Mouse (Mus musculus): ENCODE results near the gene Cnot1. TPM values are rescaled to one million over a fixed set of nuclear protein-coding genes. Genes with fewer than 3 reads are reported as not detected.

Cnot1 gene
- total and polyA plus RNA-seq, 3 experiments: 119 to 3,440 (median 259) TPM

DNA sequence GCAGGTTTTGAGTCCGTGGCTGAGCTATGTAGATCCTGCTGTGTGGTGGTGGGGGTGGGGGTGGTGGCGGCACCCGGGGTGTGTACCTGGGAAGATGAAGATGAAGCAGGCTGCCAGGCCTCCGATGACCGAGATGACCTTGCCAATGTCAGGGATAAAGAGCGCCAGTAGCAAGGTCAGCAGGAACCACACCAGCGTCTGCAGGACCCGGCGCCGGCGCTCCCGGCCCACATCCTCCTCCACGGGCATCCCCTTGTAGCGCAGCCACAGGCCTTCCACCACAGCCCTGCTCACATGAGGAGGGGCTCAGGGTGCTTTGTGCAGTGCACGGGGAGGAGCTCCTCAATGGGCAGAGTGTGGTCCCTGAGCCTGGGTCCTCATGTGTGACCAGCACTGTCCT is 34.2 kb upstream of the Cnot1 start:
- no peaks in the 10 kb centered on the region for H3K9me3 ChIP-seq (replicated peaks; ENCODE audit: insufficient read depth, low read length)
- no peaks in the 10 kb centered on the region for H3K4me1 ChIP-seq (ENCODE audit: control insufficient read depth in 1 of 2, insufficient read depth in 2 of 2, low read length in 2 of 2)
- H3K9ac ChIP-seq (ENCODE audit: control insufficient read depth, low read depth, low read length, poor library complexity, severe bottlenecking): no peak overlapping the region
- no peaks in the 10 kb centered on the region for H3K36me3 ChIP-seq (ENCODE audit: control insufficient read depth in 1 of 2, insufficient read depth in 2 of 2, low read length in 2 of 2)
- H3K27ac ChIP-seq (ENCODE audit: control insufficient read depth, low read depth, low read length): no peak overlapping the region
- no peaks in the 10 kb centered on the region for H3K27me3 ChIP-seq (ENCODE audit: control insufficient read depth in 1 of 2, insufficient read depth in 2 of 2, low read length in 2 of 2)
- DNase-seq (ENCODE audit: low read depth, low spot score): no peak
- H3K4me3 ChIP-seq (ENCODE audit: control insufficient read depth in 1 of 2, insufficient read depth in 1 of 2, low read depth in 2 of 2, low read length in 2 of 2): no peak overlapping the region
- H3K79me2 ChIP-seq (ENCODE audit: control insufficient read depth, insufficient read depth, low read length, poor library complexity): no peaks in the 10 kb centered on the region
- no peak for TF ChIP-seq TCF12 (IDR thresholded peaks at IDR 0.05; ENCODE audit: low read depth, low read length)
- TF ChIP-seq ZKSCAN1 (IDR thresholded peaks at IDR 0.05; ENCODE audit: low read depth, low read length): no peak
- no peak for TF ChIP-seq MYC (IDR thresholded peaks at IDR 0.05; ENCODE audit: low read depth, low read length)
- TF ChIP-seq JUND (IDR thresholded peaks at IDR 0.05; ENCODE audit: low read depth, low read length): no peak
- TF ChIP-seq ELF1 (IDR thresholded peaks at IDR 0.05; ENCODE audit: low read depth, low read length): no peak
- no peak for TF ChIP-seq HCFC1 (IDR thresholded peaks at IDR 0.05; ENCODE audit: low read depth, low read length)
- TF ChIP-seq POLR2AphosphoS2 (IDR thresholded peaks at IDR 0.05; ENCODE audit: low read length): no peak
- no peak for TF ChIP-seq ZMIZ1 (IDR thresholded peaks at IDR 0.05; ENCODE audit: low read depth, low read length)
- TF ChIP-seq NRF1 (IDR thresholded peaks at IDR 0.05; ENCODE audit: insufficient read depth, low read depth, low read length, poor library complexity, severe bottlenecking): no peak
- TF ChIP-seq ZNF384 (IDR thresholded peaks at IDR 0.05; ENCODE audit: low read depth, low read length): no peak
- no peak for TF ChIP-seq RCOR1 (IDR thresholded peaks at IDR 0.05; ENCODE audit: low read depth, low read length)
- no peak for TF ChIP-seq SMC3 (IDR thresholded peaks at IDR 0.05; ENCODE audit: low read depth, low read length)
- TF ChIP-seq CHD1 (IDR thresholded peaks at IDR 0.05; ENCODE audit: low read depth, low read length): no peak
- no peak for TF ChIP-seq UBTF (IDR thresholded peaks at IDR 0.05; ENCODE audit: borderline replicate concordance, insufficient read depth, low read depth, low read length)
- TF ChIP-seq MXI1 (IDR thresholded peaks at IDR 0.05; ENCODE audit: low read depth, low read length): no peak
- TF ChIP-seq ETS1 (IDR thresholded peaks at IDR 0.05; ENCODE audit: low read depth, low read length): no peak

DNA sequence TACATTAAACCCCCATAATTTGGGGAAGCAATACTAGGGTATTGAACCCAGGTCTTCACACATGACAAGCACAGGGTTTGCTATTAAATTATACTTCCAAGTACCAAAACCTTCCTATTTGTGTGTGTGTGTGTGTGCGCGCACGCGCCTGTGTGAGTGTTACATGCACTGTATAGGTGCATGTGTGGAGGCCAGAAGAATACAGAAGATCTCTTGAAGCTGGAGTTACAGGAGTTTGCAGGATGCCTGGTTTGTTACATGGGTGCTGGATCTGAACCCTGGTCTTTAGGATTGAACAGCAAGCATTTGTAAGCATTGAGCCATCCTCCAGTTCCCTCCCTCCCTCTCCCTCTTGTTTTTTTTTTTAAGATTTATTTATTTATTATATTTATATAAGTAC is 32.0 kb upstream of the Cnot1 start:
- H3K9ac ChIP-seq (ENCODE audit: control insufficient read depth, low read depth, low read length, poor library complexity, severe bottlenecking): no peak overlapping the region
- no peaks in the 10 kb centered on the region for H3K79me2 ChIP-seq (ENCODE audit: control insufficient read depth, insufficient read depth, low read length, poor library complexity)
- TF ChIP-seq JUND (IDR thresholded peaks at IDR 0.05; ENCODE audit: low read depth, low read length) (no peak), MAFK (IDR thresholded peaks at IDR 0.05; ENCODE audit: borderline replicate concordance, low read depth, low read length) (no peak), GATA1 (IDR thresholded peaks at IDR 0.05; ENCODE audit: low read depth, low read length) (no peak), ZNF384 (IDR thresholded peaks at IDR 0.05; ENCODE audit: low read depth, low read length) (no peak), ZMIZ1 (IDR thresholded peaks at IDR 0.05; ENCODE audit: low read depth, low read length) (no peak), POLR2A (IDR thresholded peaks at IDR 0.05; ENCODE audit: control insufficient read depth in 1 of 2, insufficient read depth in 1 of 2, low read depth in 1 of 2, low read length in 2 of 2, poor library complexity in 1 of 2) (no peak), RCOR1 (IDR thresholded peaks at IDR 0.05; ENCODE audit: low read depth, low read length) (no peak)
- no peaks in the 10 kb centered on the region for H3K36me3 ChIP-seq (ENCODE audit: control insufficient read depth in 1 of 2, insufficient read depth in 2 of 2, low read length in 2 of 2)
- no peak overlapping the region for H3K4me3 ChIP-seq (ENCODE audit: control insufficient read depth in 1 of 2, insufficient read depth in 1 of 2, low read depth in 2 of 2, low read length in 2 of 2)
- H3K4me1 ChIP-seq (ENCODE audit: control insufficient read depth in 1 of 2, insufficient read depth in 2 of 2, low read length in 2 of 2): no peaks in the 10 kb centered on the region
- H3K9me3 ChIP-seq (replicated peaks; ENCODE audit: insufficient read depth, low read length): no peaks in the 10 kb centered on the region
- no peak overlapping the region for H3K27ac ChIP-seq (ENCODE audit: control insufficient read depth, low read depth, low read length)
- no peaks in the 10 kb centered on the region for H3K27me3 ChIP-seq (ENCODE audit: control insufficient read depth in 1 of 2, insufficient read depth in 2 of 2, low read length in 2 of 2)
- no peak for DNase-seq (ENCODE audit: low read depth, low spot score)
